Mouse (Mus musculus) heart, embryonic 15.5 days (tissue): ENCODE data around the gene Fus. TPM values are rescaled to one million over a fixed set of nuclear protein-coding genes. Genes with fewer than 3 reads are reported as not detected.

Source experiments
- ATAC-seq: fragments of 200-750 bp; cut with Nextera tagmentation; replicated peaks from 2 replicates; pipeline ENCODE4 v1.8.0; 2017; ENCODE audit warnings: low read depth, moderate TSS enrichment; ENCODE audit not compliant: insufficient number of reproducible peaks, insufficient read depth, low FRiP score
- H3K27ac ChIP-seq: fragments of 300-500 bp; sonication (generic); 2 replicates; pipeline ENCODE4 v1.5.1; 2015; ENCODE audit warnings: mild to moderate bottlenecking, inconsistent platforms
- H3K27me3 ChIP-seq: fragments of 300-500 bp; sonication (generic); 2 replicates; pipeline ENCODE4 v1.6.1; 2015; ENCODE audit warnings: inconsistent platforms
- H3K36me3 ChIP-seq: fragments of 300-500 bp; sonication (generic); 2 replicates; pipeline ENCODE4 v1.6.1; 2015; ENCODE audit warnings: mild to moderate bottlenecking, inconsistent platforms
- H3K4me1 ChIP-seq: fragments of 300-500 bp; sonication (generic); replicated peaks from 2 replicates; pipeline ENCODE4 v1.6.1; 2015; ENCODE audit warnings: inconsistent platforms
- H3K4me2 ChIP-seq: fragments of 300-500 bp; sonication (generic); 2 replicates; pipeline ENCODE4 v1.6.1; 2015; ENCODE audit warnings: inconsistent platforms, mild to moderate bottlenecking, moderate library complexity
- H3K4me3 ChIP-seq: fragments of 300-500 bp; sonication (generic); 2 replicates; pipeline ENCODE4 v1.5.1; 2015; ENCODE audit warnings: mild to moderate bottlenecking, inconsistent platforms
- H3K9ac ChIP-seq: fragments of 300-500 bp; sonication (generic); 2 replicates; pipeline ENCODE4 v1.6.1; 2015; ENCODE audit warnings: mild to moderate bottlenecking, inconsistent platforms
- H3K9me3 ChIP-seq: fragments of 300-500 bp; sonication (generic); replicated peaks from 2 replicates; pipeline ENCODE4 v1.6.1; 2016; ENCODE audit warnings: inconsistent platforms
- WGBS: fragments of 180-500 bp; shearing (Covaris S2); methylation state at CpG from one replicate; pipeline ENCODE4 v1.1.7; 2015; ENCODE audit warnings: mixed read lengths; 5-methylcytosine and 5-hydroxymethylcytosine counted together
- polyA plus RNA-seq: library from polyadenylated mRNA; unstranded; fragments of >200 nt; fragmentation: Nextera tagmentation; extraction: Ambion mirVana; gene quantifications from 2 replicates; pipeline ENCODE4 v1.2.1, GENCODE M21; 2015

The Fus gene
- 254 and 307 TPM in 2 replicates for polyA plus RNA-seq

GRCm38 (mm10) chr7:127967004-127967921, at the start of gene Fus:
Fus (plus strand) TSS chr7:127967457.
- H3K27me3 ChIP-seq, result no peaks in the 10 kb centered on the region
- H3K4me2 ChIP-seq, result peak within 1 kb of the TSS; percentile 71
- peak; percentile 90 for ATAC-seq
- WGBS, result under 1% methylated on average over 91 of the region's 92 CpGs
- H3K4me1 ChIP-seq, result peaks cover 18% of the 10 kb centered on the region
- H3K36me3 ChIP-seq, result peaks cover 23% of the 10 kb centered on the region
- no peaks in the 10 kb centered on the region for H3K9me3 ChIP-seq
- H3K4me3 ChIP-seq, result peak within 1 kb of the TSS; percentile 94
- peak within 1 kb of the TSS; percentile 95 for H3K9ac ChIP-seq
- H3K27ac ChIP-seq, result peak within 1 kb of the TSS; percentile 96

GRCm38 (mm10) chr7:127918203-127918602, 49.1 kb upstream of the Fus start:
- Histone ChIP-seq H3K9ac (no peak overlapping the region), H3K4me3 (no peak overlapping the region), H3K4me2 (no peak overlapping the region), H3K27me3 (no peaks in the 10 kb centered on the region), H3K36me3 (peaks cover 31% of the 10 kb centered on the region), H3K27ac (no peak overlapping the region), H3K9me3 (no peaks in the 10 kb centered on the region), H3K4me1 (peaks cover 1% of the 10 kb centered on the region)
- WGBS, result 57% methylated on average over 3 of the region's 3 CpGs
- ATAC-seq, result no peak

- H3K4me3 ChIP-seq, result no peak overlapping the region
- ATAC-seq, result no peak
- H3K36me3 ChIP-seq, result peaks cover 36% of the 10 kb centered on the region
- H3K27me3 ChIP-seq, result no peaks in the 10 kb centered on the region
- WGBS, result 75% methylated on average over 7 of the region's 7 CpGs
- no peak overlapping the region for H3K9ac ChIP-seq
- H3K27ac ChIP-seq, result no peak overlapping the region
- H3K4me2 ChIP-seq, result no peak overlapping the region
- no peaks in the 10 kb centered on the region for H3K9me3 ChIP-seq
- H3K4me1 ChIP-seq, result no peaks in the 10 kb centered on the region
Observed at GRCm38 (mm10) chr7:127919290-127919689, 48.0 kb upstream of the Fus start.

- Histone ChIP-seq H3K27ac (no peak overlapping the region), H3K27me3 (no peaks in the 10 kb centered on the region), H3K4me3 (no peak overlapping the region), H3K4me2 (no peak overlapping the region), H3K9ac (no peak overlapping the region), H3K36me3 (peaks cover 33% of the 10 kb centered on the region), H3K4me1 (no peaks in the 10 kb centered on the region), H3K9me3 (no peaks in the 10 kb centered on the region)
- WGBS, result 64% methylated on average over 8 of the region's 8 CpGs
- ATAC-seq, result no peak
Observed at GRCm38 (mm10) chr7:127921516-127921915, 45.7 kb upstream of the Fus start.

- no peak for ATAC-seq
- Histone ChIP-seq H3K9me3 (no peaks in the 10 kb centered on the region), H3K4me1 (no peaks in the 10 kb centered on the region), H3K4me3 (no peak overlapping the region), H3K36me3 (peaks cover 24% of the 10 kb centered on the region; the same call in 1 of the 2 replicates), H3K27me3 (peaks cover under 1% of the 10 kb centered on the region; the same call in 1 of the 2 replicates), H3K4me2 (no peak overlapping the region), H3K27ac (no peak overlapping the region), H3K9ac (no peak overlapping the region)
- 78% methylated on average over 6 of the region's 6 CpGs for WGBS
Observed at GRCm38 (mm10) chr7:127922451-127923275, 44.6 kb upstream of the Fus start.

GRCm38 (mm10) chr7:127923714-127924113, 43.5 kb upstream of the Fus start:
- Histone ChIP-seq H3K9ac (no peak overlapping the region), H3K27ac (no peak overlapping the region), H3K9me3 (no peaks in the 10 kb centered on the region), H3K36me3 (peaks cover 23% of the 10 kb centered on the region; the same call in 1 of the 2 replicates), H3K27me3 (peaks cover 11% of the 10 kb centered on the region), H3K4me2 (no peak overlapping the region), H3K4me3 (no peak overlapping the region), H3K4me1 (peaks cover under 1% of the 10 kb centered on the region; the same call in 1 of the 2 replicates)
- no peak for ATAC-seq
- WGBS, result 91% methylated on average over 5 of the region's 5 CpGs

GRCm38 (mm10) chr7:127925252-127925651, 42.0 kb upstream of the Fus start:
- no peaks in the 10 kb centered on the region for H3K9me3 ChIP-seq
- H3K4me3 ChIP-seq, result no peak overlapping the region
- H3K4me1 ChIP-seq, result peaks cover 14% of the 10 kb centered on the region
- 73% methylated on average over 5 of the region's 5 CpGs for WGBS
- no peak overlapping the region for H3K4me2 ChIP-seq
- H3K27ac ChIP-seq, result no peak overlapping the region
- H3K36me3 ChIP-seq, result peaks cover 23% of the 10 kb centered on the region; the same call in 1 of the 2 replicates
- peaks cover 23% of the 10 kb centered on the region for H3K27me3 ChIP-seq
- no peak overlapping the region for H3K9ac ChIP-seq
- ATAC-seq, result no peak

GRCm38 (mm10) chr7:127926066-127926465, 41.2 kb upstream of the Fus start:
- 83% methylated on average over 8 of the region's 8 CpGs for WGBS
- no peak overlapping the region for H3K4me3 ChIP-seq
- 0 out of 2 replicates have a peak, but pooled peaks cover 15% of the 10 kb centered on the region for H3K36me3 ChIP-seq
- H3K4me2 ChIP-seq, result no peak overlapping the region
- H3K27ac ChIP-seq, result no peak overlapping the region
- no peaks in the 10 kb centered on the region for H3K9me3 ChIP-seq
- peaks cover 14% of the 10 kb centered on the region for H3K4me1 ChIP-seq
- no peak for ATAC-seq
- H3K27me3 ChIP-seq, result peaks cover 27% of the 10 kb centered on the region
- H3K9ac ChIP-seq, result no peak overlapping the region

- Histone ChIP-seq H3K9me3 (no peaks in the 10 kb centered on the region), H3K27me3 (peaks cover 27% of the 10 kb centered on the region), H3K36me3 (0 out of 2 replicates have a peak, but pooled peaks cover 15% of the 10 kb centered on the region), H3K4me2 (no peak overlapping the region), H3K9ac (no peak overlapping the region), H3K4me3 (no peak overlapping the region), H3K27ac (no peak overlapping the region), H3K4me1 (peaks cover 20% of the 10 kb centered on the region)
- no peak for ATAC-seq
- WGBS, result 86% methylated on average over 11 of the region's 11 CpGs
Observed at GRCm38 (mm10) chr7:127926846-127927245, 40.4 kb upstream of the Fus start.

GRCm38 (mm10) chr7:127927726-127928125, 39.5 kb upstream of the Fus start:
- no peak for ATAC-seq
- Histone ChIP-seq H3K27me3 (peaks cover 27% of the 10 kb centered on the region), H3K4me2 (no peak overlapping the region), H3K4me3 (no peak overlapping the region), H3K27ac (no peak overlapping the region), H3K9ac (no peak overlapping the region), H3K36me3 (0 out of 2 replicates have a peak, but pooled peaks cover 9% of the 10 kb centered on the region), H3K9me3 (no peaks in the 10 kb centered on the region), H3K4me1 (peaks cover 20% of the 10 kb centered on the region)
- WGBS, result 88% methylated on average over 11 of the region's 11 CpGs

GRCm38 (mm10) chr7:127928596-127928995, 38.7 kb upstream of the Fus start:
- peak overlapping the region; percentile 54 for H3K4me2 ChIP-seq
- peak overlapping the region; percentile 22; the same call in 1 of the 2 replicates for H3K4me3 ChIP-seq
- H3K27ac ChIP-seq, result no peak overlapping the region
- H3K4me1 ChIP-seq, result peaks cover 20% of the 10 kb centered on the region
- 52% methylated on average over 5 of the region's 5 CpGs for WGBS
- ATAC-seq, result no peak
- no peaks in the 10 kb centered on the region for H3K9me3 ChIP-seq
- H3K36me3 ChIP-seq, result 0 out of 2 replicates have a peak, but pooled peaks cover 7% of the 10 kb centered on the region
- peaks cover 27% of the 10 kb centered on the region for H3K27me3 ChIP-seq
- H3K9ac ChIP-seq, result no peak overlapping the region
